Mouse (Mus musculus): ENCODE data around the gene Zfpm1.

DNA sequence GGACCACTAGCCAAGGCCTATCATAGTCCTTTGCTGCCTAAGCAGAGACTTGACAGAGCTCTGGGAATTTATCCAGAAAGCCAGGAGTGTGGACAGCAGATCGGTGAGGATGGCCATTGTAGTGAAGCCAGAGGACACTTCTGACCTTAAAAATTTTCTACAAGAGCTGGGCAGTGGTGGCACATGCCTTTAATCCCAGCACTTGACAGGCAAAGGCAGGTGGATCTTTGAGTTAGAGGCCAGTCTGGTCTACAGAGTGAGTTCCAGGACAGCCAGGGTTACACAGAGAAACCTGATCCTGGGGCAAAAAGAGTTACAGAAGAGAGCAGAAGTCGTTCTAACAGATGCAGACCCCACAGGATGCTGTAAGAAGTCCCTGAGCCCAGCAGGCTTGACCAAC is 34.5 kb downstream of the Zfpm1 start:
- TF ChIP-seq CTCF (IDR thresholded peaks at IDR 0.05; ENCODE audit: low read depth) = no peak
- no peak for TF ChIP-seq EP300 (IDR thresholded peaks at IDR 0.05; ENCODE audit: low read depth)
